Mouse (Mus musculus): ENCODE results near the gene Sf3b1.

DNA sequence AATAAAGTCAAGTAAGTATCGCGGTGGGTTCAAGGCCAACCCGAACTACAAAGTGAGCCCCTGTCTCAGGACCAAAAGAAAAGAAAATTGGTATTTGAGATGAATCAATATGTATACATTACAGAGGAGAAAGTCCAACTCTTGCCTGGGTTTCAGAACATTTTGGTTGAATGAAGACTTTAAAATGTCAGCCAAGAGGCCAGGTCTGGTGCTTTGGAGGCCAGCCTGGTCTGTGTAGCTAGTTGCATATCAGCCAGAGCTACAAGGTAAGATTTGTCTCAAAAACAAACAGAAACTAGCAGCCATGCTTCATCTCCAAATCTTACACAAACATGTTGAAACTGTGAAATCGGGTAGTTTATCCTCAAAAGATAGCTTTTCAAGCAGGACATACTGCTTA lies 26.3 kb upstream of the Sf3b1 start:
- TF ChIP-seq POLR2A (IDR thresholded peaks at IDR 0.05; ENCODE audit: borderline replicate concordance, insufficient read depth, low read length) (no peak), CTCF (IDR thresholded peaks at IDR 0.05; ENCODE audit: borderline replicate concordance, insufficient read depth, low read depth, low read length) (no peak)

All from cerebellum, adult 2 months (tissue).